Mouse (Mus musculus) lung, embryonic 14.5 days (tissue): ENCODE measurements around the gene 1700022I11Rik. TPM values are rescaled to one million over a fixed set of nuclear protein-coding genes. Genes with fewer than 3 reads are reported as not detected.

Source experiments
- ATAC-seq: fragments of 200-750 bp; cut with Nextera tagmentation; 2 replicates; pipeline ENCODE4 v1.8.0; 2017; ENCODE audit warnings: mild to moderate bottlenecking, moderate TSS enrichment, moderate library complexity; ENCODE audit not compliant: insufficient read depth
- DNase-seq: peaks from one replicate; pipeline ENCODE4 v3.0.0-alpha.2; 2015
- H3K27ac ChIP-seq: fragments of 300-500 bp; sonication (generic); 2 replicates; pipeline ENCODE4 v1.5.1; 2014; ENCODE audit warnings: low read depth, mild to moderate bottlenecking, moderate library complexity
- H3K27me3 ChIP-seq: fragments of 300-500 bp; sonication (generic); 2 replicates; pipeline ENCODE4 v1.6.1; 2014; ENCODE audit warnings: low read length, control low read depth; ENCODE audit not compliant: insufficient read depth
- H3K36me3 ChIP-seq: fragments of 300-500 bp; sonication (generic); 2 replicates; pipeline ENCODE4 v1.6.1; 2014; ENCODE audit warnings: control low read depth; ENCODE audit not compliant: insufficient read depth
- H3K4me1 ChIP-seq: fragments of 300-500 bp; sonication (generic); 2 replicates; pipeline ENCODE4 v1.6.1; 2014; ENCODE audit warnings: antibody characterized with exemption, control low read depth; ENCODE audit not compliant: insufficient read depth
- H3K4me2 ChIP-seq: fragments of 300-500 bp; sonication (generic); 2 replicates; pipeline ENCODE4 v1.6.1; 2014; ENCODE audit warnings: mild to moderate bottlenecking
- H3K4me3 ChIP-seq: fragments of 300-500 bp; sonication (generic); 2 replicates; pipeline ENCODE4 v1.5.1; 2014; ENCODE audit warnings: low read depth, low read length
- H3K9ac ChIP-seq: fragments of 300-500 bp; sonication (generic); 2 replicates; pipeline ENCODE4 v1.6.1; 2014
- H3K9me3 ChIP-seq: fragments of 300-500 bp; sonication (generic); 2 replicates; pipeline ENCODE4 v1.6.1; 2016; ENCODE audit warnings: low read depth, low read length, control low read depth
- CTCF ChIP-seq: IDR thresholded peaks from 2 replicates; pipeline ENCODE4 v1.5.1; 2016; ENCODE audit warnings: antibody characterized with exemption, low read depth
- WGBS: fragments of 180-500 bp; shearing (Covaris S2); extraction: QIAGEN DNeasy Blood & Tissue Kit; methylation state at CpG from one replicate; pipeline ENCODE4 v1.1.7; 2014; 5-methylcytosine and 5-hydroxymethylcytosine counted together
- polyA plus RNA-seq: library from polyadenylated mRNA; unstranded; fragments of >200 nt; fragmentation: Nextera tagmentation; extraction: Ambion mirVana; gene quantifications from 2 replicates; pipeline ENCODE4 v1.2.1, GENCODE M21; 2014

Gene 1700022I11Rik
- polyA plus RNA-seq, 1 experiment from 2014 or later, result 0.43 TPM

DNA sequence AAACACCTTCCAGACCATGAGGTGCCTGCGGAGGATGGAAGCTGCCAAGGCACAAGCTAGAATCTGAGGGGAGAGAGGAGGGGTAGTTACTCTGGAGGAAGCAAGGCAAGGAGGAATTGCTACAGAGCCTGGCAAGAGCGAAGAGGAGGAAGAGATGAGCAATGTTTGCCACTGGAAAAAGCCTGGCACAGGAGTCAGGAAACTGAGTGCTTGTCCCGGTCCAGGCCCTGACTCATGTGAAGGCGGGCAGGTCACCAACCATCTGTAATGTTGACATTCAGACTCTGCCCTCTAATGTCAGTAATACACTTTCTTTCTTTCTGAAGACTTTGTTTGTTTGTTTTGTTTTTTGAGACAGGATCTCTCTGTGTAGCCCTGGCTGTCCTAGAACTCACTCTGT lies 48.8 kb downstream of the 1700022I11Rik start:
- DNase-seq, result no peak
- H3K9ac ChIP-seq, result no peak overlapping the region
- H3K27ac ChIP-seq, result no peak overlapping the region
- no peaks in the 10 kb centered on the region for H3K4me1 ChIP-seq
- H3K4me3 ChIP-seq, result no peak overlapping the region
- peaks cover 58% of the 10 kb centered on the region for H3K36me3 ChIP-seq
- WGBS, result 84% methylated on average over 4 of the region's 4 CpGs
- TF ChIP-seq CTCF, result no peak
- H3K27me3 ChIP-seq, result no peaks in the 10 kb centered on the region
- no peak for ATAC-seq
- H3K4me2 ChIP-seq, result no peak overlapping the region
- H3K9me3 ChIP-seq, result no peaks in the 10 kb centered on the region

DNA sequence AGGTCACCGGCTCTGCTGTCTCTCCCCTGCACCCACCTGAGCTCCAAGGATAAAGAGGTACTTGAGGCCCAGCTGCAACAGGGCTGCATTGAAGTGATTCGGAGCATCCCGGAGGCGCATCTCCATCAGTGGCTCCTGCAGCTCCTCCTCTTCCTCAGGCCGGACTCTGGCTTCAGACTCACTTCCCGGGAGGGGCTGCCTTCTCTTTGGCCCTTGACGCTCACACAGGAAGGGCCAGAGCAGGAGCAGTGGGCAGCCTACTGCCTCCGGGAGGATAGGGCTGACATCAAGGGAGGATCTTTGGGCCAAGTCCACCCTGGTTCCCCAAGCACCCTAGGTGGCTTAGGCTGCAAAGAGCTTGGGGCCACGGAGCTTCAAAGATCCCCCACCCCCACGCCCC lies 49.8 kb downstream of the 1700022I11Rik start:
- Histone ChIP-seq H3K4me3 (no peak overlapping the region), H3K9me3 (no peaks in the 10 kb centered on the region), H3K36me3 (peaks cover 62% of the 10 kb centered on the region), H3K27me3 (no peaks in the 10 kb centered on the region), H3K9ac (no peak overlapping the region), H3K4me2 (no peak overlapping the region), H3K4me1 (no peaks in the 10 kb centered on the region), H3K27ac (no peak overlapping the region)
- TF ChIP-seq CTCF, result no peak
- ATAC-seq (no peak), DNase-seq (no peak)
- 91% methylated on average over 10 of the region's 10 CpGs for WGBS

DNA sequence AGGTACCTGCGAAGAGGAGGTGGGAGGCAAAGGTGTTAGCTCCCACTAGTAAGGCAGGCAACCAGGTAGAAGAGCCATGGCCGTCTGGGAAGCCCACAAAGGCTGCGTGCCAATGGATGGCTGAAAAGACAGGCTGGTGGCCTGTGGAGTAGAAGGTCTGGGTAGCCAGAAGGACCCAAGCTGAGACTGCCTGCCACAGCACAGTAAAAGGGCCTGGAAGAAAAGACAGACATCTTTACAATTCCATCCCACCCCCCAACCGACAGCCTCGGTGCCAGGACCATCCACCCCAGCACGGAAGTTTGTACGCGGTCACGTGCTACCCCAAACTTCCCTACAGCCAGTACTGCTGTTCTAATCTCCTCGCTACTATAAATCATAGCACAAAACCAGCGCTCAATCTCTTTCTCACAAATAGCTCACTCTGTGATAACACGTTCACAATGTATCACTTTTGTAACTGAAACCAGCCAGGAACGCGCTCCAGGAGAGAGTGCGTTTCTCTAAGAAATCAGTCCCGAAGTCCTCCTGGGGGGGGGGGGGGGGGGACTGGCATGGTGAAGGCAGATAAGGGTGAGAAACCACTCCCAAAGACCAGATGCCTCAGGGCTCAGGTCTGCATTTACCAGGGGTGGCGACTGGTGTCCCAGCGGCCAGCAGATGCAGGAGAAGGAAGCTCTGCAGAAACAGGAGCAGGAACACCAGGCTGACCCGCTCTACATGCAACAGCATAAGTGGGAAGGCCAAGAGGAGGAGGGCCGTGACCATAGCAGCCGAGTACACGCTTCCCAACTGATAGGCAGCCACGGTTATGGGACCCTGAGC lies 50.4 kb downstream of the 1700022I11Rik start:
- Histone ChIP-seq H3K4me1 (0 out of 2 replicates have a peak, but pooled peaks cover 3% of the 10 kb centered on the region), H3K27ac (no peak overlapping the region), H3K4me2 (no peak overlapping the region), H3K4me3 (no peak overlapping the region), H3K27me3 (no peaks in the 10 kb centered on the region), H3K36me3 (peaks cover 62% of the 10 kb centered on the region), H3K9ac (no peak overlapping the region), H3K9me3 (no peaks in the 10 kb centered on the region)
- 89% methylated on average over 23 of the region's 23 CpGs for WGBS
- ATAC-seq (no peak), DNase-seq (no peak)
- no peak for TF ChIP-seq CTCF

DNA sequence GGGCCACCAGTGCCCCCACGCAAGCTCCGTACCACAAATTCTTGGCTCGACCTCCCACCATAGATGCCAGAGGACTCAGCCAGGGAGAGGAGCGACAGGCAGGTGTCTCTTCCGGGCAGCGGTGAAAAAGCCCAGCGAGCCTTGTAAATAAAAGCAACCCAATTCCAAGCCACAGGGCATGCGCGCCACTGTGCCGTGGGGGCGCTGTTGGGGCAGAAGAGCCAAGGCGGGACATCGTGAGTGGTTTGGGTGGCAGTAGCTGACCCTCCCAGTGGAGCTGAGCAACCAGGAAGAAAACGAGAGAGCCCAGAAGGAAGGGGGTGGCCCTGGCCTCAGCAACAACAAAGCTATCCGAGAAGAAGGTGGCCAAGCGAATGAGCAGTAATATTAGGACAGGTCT lies 51.5 kb downstream of the 1700022I11Rik start:
- Histone ChIP-seq H3K4me2 (no peak overlapping the region), H3K9ac (no peak overlapping the region), H3K36me3 (peaks cover 62% of the 10 kb centered on the region), H3K4me3 (no peak overlapping the region), H3K4me1 (0 out of 2 replicates have a peak, but pooled peaks cover 4% of the 10 kb centered on the region), H3K27me3 (no peaks in the 10 kb centered on the region), H3K9me3 (no peaks in the 10 kb centered on the region), H3K27ac (no peak overlapping the region)
- TF ChIP-seq CTCF, result no peak
- WGBS, result 86% methylated on average over 16 of the region's 16 CpGs
- DNase-seq (no peak), ATAC-seq (no peak)

DNA sequence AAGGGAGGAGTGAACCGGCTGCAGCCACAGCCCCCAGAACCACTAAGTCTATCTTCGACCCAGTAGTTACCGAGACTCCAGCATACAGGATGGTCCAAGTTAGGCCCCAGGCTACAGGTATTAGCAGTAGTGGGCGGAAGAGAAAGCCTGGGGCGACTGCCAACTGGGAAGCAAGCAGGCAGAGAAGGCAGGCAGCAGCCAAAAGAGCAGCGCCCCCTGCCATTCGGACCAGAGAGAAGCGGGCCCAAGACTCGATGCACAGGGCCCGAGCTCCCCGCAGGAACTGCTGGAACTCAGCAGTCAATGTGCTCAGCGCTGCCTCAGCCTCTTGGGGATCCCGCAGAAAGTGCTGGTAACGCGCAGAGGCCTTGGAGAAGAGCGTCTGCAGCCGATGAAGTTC lies 51.9 kb downstream of the 1700022I11Rik start:
- Histone ChIP-seq H3K9ac (no peak overlapping the region), H3K27me3 (no peaks in the 10 kb centered on the region), H3K36me3 (peaks cover 61% of the 10 kb centered on the region), H3K4me1 (0 out of 2 replicates have a peak, but pooled peaks cover 4% of the 10 kb centered on the region), H3K4me2 (no peak overlapping the region), H3K9me3 (no peaks in the 10 kb centered on the region), H3K4me3 (no peak overlapping the region), H3K27ac (no peak overlapping the region)
- ATAC-seq (no peak), DNase-seq (no peak)
- WGBS, result 76% methylated on average over 17 of the region's 17 CpGs
- TF ChIP-seq CTCF, result no peak

DNA sequence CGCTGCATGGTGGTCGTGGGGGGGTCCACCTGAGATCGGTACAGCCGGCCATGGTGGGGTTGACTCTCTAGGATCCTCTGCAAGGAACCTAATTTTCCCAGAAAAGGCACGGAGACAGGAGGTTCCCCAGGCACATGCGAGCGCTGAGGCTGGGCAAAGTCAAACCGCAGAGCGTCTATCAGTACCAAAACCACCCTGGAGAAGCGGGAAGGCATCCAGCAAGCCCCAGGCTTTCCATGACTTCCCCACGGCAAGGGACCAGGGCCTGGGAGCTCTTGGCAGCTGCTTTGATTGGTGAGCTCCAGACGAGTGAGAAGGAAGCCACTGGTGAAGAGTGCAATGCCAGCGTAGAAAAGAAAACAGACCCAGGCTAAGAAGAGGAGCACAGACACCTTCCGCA lies 55.3 kb downstream of the 1700022I11Rik start:
- Histone ChIP-seq H3K27ac (no peak overlapping the region; the same call in 1 of the 2 replicates), H3K36me3 (peaks cover 70% of the 10 kb centered on the region), H3K9ac (peak overlapping the region; percentile 56), H3K4me3 (peak overlapping the region; percentile 62), H3K4me1 (0 out of 2 replicates have a peak, but pooled peaks cover 4% of the 10 kb centered on the region), H3K4me2 (peak overlapping the region; percentile 71), H3K9me3 (no peaks in the 10 kb centered on the region), H3K27me3 (no peaks in the 10 kb centered on the region)
- ATAC-seq (no peak), DNase-seq (no peak)
- WGBS, result 75% methylated on average over 14 of the region's 14 CpGs
- no peak for TF ChIP-seq CTCF

DNA sequence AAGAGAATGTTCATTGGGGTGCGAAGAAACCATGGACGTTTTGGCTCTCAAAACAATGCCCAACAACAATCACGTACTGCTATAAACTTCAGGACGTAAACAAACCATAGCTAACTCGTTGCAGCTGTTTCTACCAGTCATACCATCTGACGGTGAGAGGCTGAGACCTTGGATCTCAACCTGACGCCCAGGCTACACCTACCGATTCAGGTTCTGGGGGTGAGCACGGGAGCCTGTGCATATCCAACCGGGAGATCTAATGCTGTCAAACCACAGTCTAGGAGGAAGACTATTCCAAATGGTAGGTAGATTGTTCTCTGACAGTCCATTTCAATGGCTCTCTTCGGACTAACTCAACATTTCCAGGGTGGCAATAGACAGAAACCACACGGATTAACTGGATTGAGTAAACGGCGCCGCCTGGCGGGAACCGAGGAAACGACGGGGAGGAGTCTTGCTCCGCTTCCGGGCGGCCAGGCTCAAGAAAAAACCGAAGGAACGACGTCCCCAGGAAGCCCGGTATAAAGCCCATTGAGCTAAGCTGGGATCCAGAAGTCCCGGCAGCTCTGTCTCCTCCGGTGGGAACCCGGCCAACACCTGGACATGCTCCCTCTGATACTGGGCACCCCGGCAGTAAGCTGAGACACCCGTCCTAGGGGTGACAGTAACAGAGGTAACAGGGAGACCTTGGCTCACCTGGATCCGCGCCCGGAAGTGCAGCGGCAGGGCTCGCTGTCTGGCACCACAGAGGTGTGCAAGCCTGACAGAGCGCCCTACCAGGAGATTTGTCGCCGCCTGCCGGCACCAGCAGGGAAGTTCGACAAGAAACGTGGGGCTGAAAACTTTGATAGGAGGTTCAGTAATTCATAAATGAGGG lies 55.9 kb downstream of the 1700022I11Rik start, which contains the start of gene Pigo:
Gene Pigo, minus strand, starts transcription at position 736 of the 877 bp plus-strand sequence.
- Histone ChIP-seq H3K9ac (peak within 1 kb of the TSS; percentile 56), H3K27ac (peak within 1 kb of the TSS; percentile 92), H3K4me2 (peak within 1 kb of the TSS; percentile 71), H3K4me1 (0 out of 2 replicates have a peak, but pooled peaks cover 4% of the 10 kb centered on the region), H3K36me3 (peaks cover 67% of the 10 kb centered on the region), H3K4me3 (peak within 1 kb of the TSS; percentile 62), H3K27me3 (no peaks in the 10 kb centered on the region), H3K9me3 (no peaks in the 10 kb centered on the region)
- ATAC-seq (peak; percentile 94), DNase-seq (peak; percentile 98)
- WGBS, result 6% methylated on average over 42 of the region's 42 CpGs
- peak; percentile 87 for TF ChIP-seq CTCF
